Mouse (Mus musculus) cerebellum, adult 9-10 months (tissue): ENCODE measurements at regions not wholly inside any gene's neighbourhood (a gene's known extent, or its start where the extent isn't known, plus 50 kb on each side); places are given as distances from the start of the nearest gene placed in this dataset.

Experiments used
- DNase-seq: peaks from one replicate; pipeline ENCODE4 v3.0.0; 2022

DNA sequence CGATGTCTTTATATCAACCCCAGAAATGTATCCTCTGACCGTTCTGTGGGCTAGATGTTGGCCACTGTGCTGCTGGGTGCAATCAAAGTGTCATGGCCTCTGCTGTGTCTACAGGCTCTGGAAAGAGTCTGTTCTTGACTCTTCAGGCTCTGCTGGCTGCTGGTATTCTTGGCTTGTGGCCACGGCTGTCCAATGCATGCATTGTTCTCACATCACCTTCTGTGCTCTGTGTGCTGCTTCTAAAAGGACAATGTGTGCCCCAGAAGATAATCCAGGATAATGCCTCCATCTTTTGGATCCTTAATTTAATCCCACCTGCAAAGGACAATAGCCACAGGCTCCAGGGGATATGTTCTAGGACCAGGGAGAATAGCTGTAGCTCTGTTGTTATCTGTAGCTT lies 77.5 kb upstream of the Dapl1 start:
- DNase-seq: peak; percentile 67

DNA sequence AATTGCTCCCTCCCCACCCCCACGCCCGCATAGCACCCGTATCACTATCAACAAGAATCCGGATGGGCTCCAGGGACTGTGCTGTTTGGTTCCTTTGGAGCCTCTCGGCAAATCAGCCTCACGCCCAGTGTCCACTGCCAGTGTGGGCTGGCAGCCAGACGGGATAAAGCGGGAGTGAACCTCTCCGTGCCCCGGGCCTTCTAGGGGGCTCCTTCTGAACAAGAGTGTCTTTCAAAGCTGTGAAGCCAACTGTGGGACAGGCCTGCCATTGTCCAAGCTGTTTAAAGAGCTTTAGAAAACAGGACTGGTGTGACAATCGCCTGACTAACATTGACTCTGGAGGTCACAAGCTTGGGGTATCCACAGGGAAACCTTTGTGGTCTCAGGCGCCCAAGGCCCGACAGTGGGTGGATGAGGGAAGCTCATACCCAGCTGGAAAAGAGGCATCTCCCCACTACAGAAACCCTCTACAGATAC lies 76.9 kb upstream of the Dapl1 start:
- peak; percentile 68 for DNase-seq

DNA sequence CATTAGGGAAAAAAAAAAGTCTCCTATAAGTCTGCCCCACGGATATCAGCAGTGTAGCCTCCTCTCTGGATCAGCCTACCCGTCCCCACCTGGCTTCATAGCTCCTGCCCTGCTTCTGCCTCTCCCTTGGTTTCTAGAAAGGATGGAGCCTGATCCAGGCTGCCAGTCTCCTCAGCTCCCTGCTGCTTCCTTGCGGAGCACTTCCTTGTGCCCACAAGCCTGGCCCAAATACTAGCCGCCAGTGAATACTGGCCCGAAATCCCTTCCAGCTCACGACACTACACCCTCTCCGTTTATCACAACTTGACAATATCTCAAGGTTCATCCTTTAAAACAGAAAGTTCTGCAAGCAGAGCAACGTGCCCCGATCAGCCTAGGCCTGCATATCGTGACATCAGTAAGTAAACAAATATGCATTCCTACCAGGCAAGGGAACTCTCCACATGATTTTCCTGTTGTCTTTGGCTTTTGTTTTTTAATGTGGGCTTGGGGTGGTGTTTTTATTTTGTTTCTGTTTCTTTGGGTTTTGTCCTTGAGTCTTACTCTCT lies 76.3 kb upstream of the Dapl1 start:
- peak; percentile 65 for DNase-seq

DNA sequence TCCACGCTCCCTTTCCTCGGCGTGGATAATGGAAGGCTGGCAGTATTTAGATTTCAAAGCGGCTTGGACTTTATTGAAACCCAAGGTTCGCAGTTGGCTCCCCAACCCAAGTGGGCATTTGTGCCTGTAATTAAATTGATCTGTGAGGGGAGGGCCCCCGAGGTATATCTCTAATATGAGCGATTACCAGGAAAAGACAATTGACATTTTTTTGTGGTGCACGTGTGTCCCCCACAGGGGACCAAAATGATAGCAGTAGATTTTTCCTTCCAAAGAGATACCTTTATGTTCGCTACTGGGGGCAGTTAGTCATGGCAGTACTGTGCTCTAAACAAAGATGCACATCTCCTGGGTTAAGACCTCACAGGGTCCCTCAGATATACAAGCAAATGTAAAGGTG lies 69.8 kb upstream of the Dapl1 start:
- DNase-seq: no peak

DNA sequence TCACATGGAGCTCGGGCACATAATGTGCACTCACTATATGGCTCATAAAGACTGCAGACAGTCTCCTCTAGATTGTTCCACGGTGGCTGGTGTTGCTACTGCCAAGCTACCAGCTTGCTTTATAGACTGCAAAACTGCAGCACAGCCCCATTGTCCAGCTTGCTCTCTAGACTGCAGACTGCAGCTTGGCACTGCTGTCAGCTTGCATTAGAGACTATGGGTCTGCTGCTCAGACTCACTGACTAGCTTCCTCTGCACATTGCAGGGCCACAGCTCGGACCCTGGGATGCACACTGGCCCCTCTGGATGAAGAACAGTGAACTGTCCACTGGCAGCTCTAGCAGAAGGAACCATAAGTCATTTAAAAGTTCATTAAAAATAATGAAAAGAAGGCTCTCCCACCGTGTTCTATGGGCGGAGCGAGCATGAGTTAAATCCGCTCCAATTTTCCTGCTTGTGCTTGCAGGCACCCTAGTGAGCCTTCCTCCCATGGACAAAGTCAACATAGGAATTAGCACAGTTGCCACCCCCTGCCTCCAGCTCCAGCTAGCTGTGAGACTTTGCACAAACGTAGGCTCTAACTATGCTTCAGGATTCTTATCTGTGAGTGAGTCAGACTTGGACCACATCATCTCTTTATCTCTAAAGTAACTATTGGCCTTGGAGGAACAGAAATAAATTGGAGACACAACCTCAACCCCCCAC lies 67.8 kb upstream of the Dapl1 start:
- no peak for DNase-seq

DNA sequence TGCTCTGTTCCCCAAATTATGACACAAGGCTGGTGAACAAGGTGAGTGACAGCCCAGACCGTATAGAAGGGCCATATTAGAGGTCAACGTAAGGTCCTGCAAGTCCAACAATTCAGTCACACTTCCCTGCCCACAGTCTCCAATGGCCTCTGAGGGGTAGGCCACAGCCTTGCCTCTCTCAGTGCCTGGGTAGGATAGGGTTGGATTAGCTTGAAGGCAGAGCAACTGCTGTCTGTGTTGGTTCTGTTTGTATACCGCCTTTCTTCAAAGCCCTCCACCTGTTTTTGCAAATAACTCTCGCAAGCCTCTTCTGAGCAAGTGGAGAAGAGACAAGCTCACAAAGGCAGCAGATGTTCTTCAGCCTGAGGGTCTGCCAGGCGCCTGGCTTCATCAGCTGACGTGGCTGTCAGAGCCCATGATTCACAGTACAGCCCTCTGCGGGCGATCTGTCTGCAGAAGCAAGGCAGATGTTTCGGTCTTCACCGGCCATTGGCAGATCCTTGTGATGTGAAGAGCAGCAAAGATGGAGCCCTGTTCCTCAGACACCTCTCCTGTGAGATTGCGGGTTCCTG lies 67.0 kb upstream of the Dapl1 start:
- no peak for DNase-seq

DNA sequence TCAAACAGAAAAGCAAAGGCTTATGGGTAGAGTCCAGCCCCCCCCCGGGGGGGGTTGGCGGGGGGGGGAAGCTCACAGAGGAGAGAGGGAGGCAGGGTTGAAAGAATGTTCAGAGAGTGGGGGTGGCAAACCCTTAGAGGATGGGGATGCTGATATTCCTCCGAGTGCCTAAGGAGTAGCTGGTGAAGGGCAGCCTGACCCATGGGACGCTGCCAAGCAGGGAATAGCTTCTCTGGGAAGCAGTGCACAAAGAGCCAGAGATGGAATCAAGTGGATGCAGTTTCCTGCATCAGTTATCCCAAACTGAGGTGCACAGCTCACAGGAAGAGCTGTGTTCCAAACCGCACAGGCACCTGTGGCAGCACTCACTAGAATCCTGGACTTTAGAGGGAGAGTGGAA lies 64.0 kb upstream of the Dapl1 start:
- DNase-seq: no peak

DNA sequence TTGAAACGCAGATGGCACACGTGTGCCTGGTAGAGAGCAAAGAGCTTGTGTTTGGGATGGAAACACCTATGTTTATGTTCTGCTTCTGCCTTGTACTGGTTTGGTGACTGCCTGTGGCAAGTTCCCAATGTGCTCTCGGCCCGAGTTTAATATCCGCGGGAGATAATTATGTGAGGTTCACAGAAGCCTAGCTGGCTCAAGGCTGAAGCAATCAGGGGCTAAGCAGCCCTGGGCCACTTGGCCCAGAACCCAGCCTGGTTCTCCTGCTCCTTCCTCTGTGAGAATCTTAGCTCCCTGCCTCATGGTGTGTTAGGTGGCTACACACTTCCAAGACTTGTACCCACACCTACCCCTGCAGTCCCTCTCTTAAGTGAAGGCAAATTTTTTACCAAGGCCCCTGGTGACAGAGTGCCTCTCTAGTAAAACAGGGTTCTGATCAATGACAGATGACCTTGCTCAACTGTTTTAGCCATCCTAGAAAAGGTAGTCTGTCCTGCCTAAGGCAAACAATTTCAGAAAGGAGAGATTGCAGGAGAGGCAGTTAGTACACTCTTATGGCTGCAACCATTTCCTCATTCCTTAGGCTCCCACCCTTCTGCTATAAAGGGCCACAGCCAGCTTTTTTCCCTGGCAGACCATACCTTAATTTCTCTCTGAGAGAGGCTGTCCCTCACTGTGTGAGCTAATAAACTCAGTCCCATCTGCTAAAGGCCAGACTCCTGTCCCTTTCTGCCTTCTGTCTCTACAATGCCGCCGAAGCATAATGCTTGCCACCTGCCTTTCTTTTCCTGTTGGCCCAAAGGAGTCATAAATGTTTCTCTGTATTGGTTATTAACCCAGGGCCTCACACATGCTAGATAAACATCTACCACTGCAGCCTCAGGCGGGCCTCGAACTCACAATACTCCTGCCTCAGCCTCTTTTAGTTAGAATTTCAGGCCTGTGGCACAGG lies 61.9 kb upstream of the Dapl1 start:
- peak; percentile 87 for DNase-seq

DNA sequence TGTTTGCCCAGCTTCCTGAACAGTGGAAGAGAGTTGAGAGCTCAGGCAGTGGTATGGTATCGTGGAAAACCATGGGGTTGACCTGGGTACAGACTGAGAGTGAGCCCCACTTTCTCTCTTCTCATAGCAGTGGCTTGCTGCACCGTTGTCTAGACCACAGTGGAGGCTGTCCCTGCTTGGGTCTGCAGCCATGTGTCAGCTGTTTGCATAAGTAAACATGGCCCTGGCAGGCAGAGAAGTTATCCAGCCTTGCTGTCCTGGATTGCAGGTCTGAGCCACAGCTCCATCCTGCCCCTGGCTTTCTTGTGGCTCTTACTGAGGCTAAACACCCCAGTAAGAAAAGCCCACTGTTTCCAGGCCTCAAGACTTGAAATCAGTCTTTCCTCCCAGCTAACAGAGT lies 60.2 kb upstream of the Dapl1 start:
- no peak for DNase-seq

DNA sequence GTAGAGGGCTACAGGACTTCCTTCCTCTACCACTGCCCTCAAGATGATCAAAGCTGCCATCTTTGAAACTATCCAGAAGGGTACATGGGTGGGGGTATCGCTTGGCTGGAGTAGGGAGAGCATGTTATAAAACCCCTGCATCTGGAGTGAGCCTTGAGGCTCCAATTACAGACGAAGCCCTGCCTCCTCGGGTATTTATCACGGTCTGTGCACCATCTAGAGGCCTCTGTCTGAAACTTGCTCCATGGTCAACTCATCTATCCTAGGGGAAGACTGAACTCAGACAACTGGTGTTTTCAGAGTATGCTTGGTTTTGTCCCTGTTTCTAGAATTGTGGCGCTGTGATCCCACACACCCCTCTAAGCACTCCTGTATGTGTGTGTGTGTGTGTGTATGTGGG lies 59.7 kb upstream of the Dapl1 start:
- peak; percentile 59 for DNase-seq

DNA sequence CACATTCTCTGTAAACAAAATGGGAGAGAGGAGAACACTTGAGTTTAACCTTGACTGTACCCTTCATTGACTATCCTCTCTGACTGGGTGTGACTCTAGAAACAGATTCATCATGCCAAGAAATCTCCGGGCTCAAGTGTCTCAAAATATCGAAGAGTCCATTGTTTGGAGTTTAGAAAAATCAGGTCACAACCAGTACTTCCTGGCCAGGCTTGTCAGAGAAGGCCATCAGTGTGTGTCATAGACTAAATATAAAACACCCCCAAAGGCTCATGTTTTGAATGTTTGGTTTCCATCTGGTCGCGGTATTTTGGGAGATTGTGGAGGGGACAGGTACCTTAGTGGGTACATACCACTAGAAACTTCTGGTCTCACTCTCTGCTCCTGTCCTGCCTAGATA lies 58.6 kb upstream of the Dapl1 start:
- DNase-seq: no peak

DNA sequence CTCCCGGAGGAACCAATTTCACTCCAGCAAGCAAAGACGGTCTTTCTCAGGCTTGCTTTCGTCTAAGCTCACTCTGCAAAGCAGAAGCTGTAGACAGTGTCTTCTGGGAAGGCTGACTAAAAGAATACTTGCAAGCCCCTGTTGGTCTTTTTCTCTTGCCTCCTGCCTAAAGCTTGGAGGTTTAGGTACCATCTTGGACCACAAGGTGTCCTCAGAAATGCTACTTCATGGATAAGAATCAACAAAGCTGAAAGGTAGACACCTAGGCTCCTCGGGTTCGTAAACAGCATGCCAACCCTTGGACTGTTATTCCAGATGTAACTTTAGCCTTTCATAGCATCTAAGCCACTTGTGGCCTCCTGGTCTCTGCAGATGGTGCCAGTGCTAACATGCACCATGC lies 53.0 kb upstream of the Dapl1 start:
- DNase-seq: no peak

DNA sequence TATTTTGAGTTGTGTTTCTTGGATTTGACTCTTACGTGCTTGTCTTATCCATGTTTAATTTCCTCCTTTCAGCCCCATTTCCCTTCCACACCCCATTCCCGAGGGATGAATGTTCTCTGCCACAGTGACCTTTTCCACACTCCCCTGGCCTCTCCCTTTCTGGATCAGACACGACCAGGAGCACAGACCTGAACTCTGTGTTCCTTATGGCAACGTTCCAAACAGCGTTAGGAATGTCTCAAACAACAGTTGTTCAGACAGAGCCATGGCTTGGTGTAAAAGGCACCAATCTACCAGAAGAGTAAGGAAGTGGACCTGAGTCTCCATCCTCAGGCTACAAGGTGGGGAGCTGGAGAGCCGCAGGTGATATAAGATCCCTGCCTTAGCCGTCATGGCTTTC lies 52.6 kb upstream of the Dapl1 start:
- no peak for DNase-seq
